Mouse (Mus musculus) lung, postnatal 0 days (tissue): ENCODE measurements around the gene Gm32717. TPM values are rescaled to one million over a fixed set of nuclear protein-coding genes. Genes with fewer than 3 reads are reported as not detected.
"Not testable (repeated sequence)": the region's sequence is repeated elsewhere in the genome, so short reads cannot be mapped to it uniquely, and the experiment has no call there.

ENCODE experiments used
- ATAC-seq: fragments of 200-750 bp; cut with Nextera tagmentation; 2 replicates; pipeline ENCODE4 v1.8.0; 2017; ENCODE audit warnings: moderate library complexity
- DNase-seq: peaks from one replicate; pipeline ENCODE4 v3.0.0-alpha.2; 2016; ENCODE audit warnings: low spot score
- H3K27ac ChIP-seq: fragments of 300-500 bp; sonication (generic); 2 replicates; pipeline ENCODE4 v1.5.1; 2014; ENCODE audit warnings: antibody characterized with exemption, mild to moderate bottlenecking, low read length, mixed read lengths
- H3K27me3 ChIP-seq: fragments of 300-500 bp; sonication (generic); replicated peaks from 2 replicates; pipeline ENCODE4 v1.6.1; 2014; ENCODE audit warnings: low read length, mixed read lengths; ENCODE audit not compliant: insufficient read depth
- H3K36me3 ChIP-seq: fragments of 300-500 bp; sonication (generic); 2 replicates; pipeline ENCODE4 v1.6.1; 2014; ENCODE audit warnings: low read length, mixed read lengths; ENCODE audit not compliant: insufficient read depth
- H3K4me1 ChIP-seq: fragments of 300-500 bp; sonication (generic); 2 replicates; pipeline ENCODE4 v1.6.1; 2014; ENCODE audit warnings: antibody characterized with exemption, low read depth, low read length, mixed read lengths; ENCODE audit not compliant: insufficient read depth
- H3K4me2 ChIP-seq: fragments of 300-500 bp; sonication (generic); replicated peaks from 2 replicates; pipeline ENCODE4 v1.6.1; 2014; ENCODE audit warnings: low read depth, mild to moderate bottlenecking, low read length, moderate library complexity, mixed read lengths
- H3K4me3 ChIP-seq: fragments of 300-500 bp; sonication (generic); 2 replicates; pipeline ENCODE4 v1.5.1; 2014; ENCODE audit warnings: low read depth, low read length
- H3K9ac ChIP-seq: fragments of 300-500 bp; sonication (generic); replicated peaks from 2 replicates; pipeline ENCODE4 v1.6.1; 2014; ENCODE audit warnings: low read depth, mild to moderate bottlenecking
- H3K9me3 ChIP-seq: fragments of 300-500 bp; sonication (generic); 2 replicates; pipeline ENCODE4 v1.6.1; 2016; ENCODE audit warnings: low read length, mixed read lengths
- WGBS: fragments of 180-500 bp; shearing (Covaris S2); extraction: QIAGEN DNeasy Blood & Tissue Kit; methylation state at CpG from one replicate; pipeline ENCODE4 v1.1.7; 2014; 5-methylcytosine and 5-hydroxymethylcytosine counted together
- polyA plus RNA-seq: library from polyadenylated mRNA; unstranded; fragments of >200 nt; fragmentation: Nextera tagmentation; extraction: Ambion mirVana; gene quantifications from 2 replicates; pipeline ENCODE4 v1.2.1, GENCODE M21; 2015

Gene Gm32717
- polyA plus RNA-seq, result not detected in 2 replicates

DNA sequence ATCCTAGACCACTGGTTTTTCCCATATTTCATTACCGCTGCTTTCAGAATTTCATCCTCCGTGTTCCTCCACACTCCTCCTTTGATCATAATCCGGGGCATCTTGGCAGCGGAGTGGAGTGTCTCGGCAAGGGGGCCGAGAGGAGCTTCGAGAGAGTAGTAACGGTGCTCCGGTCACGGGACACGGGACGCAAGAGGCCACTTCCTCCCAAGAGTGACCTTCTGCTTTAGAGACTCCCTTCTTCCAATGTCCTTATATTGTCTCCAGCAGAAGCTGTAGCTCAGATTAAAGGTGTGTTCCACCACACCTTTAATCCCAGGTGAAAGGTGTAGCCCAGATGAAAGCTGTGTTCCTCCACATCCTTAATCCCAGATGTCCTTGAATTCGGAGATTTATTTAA lies at the start of gene Gm32717:
TSS of gene Gm32717 (minus strand) at position 101 of the 400 bp plus-strand sequence.
- not testable (repeated sequence) for DNase-seq, H3K9me3 ChIP-seq, H3K4me2 ChIP-seq, ATAC-seq, H3K27ac ChIP-seq, H3K4me1 ChIP-seq, H3K36me3 ChIP-seq, H3K27me3 ChIP-seq, H3K9ac ChIP-seq, H3K4me3 ChIP-seq
- no CpG with 5 or more reads among the region's 13 CpGs for WGBS

DNA sequence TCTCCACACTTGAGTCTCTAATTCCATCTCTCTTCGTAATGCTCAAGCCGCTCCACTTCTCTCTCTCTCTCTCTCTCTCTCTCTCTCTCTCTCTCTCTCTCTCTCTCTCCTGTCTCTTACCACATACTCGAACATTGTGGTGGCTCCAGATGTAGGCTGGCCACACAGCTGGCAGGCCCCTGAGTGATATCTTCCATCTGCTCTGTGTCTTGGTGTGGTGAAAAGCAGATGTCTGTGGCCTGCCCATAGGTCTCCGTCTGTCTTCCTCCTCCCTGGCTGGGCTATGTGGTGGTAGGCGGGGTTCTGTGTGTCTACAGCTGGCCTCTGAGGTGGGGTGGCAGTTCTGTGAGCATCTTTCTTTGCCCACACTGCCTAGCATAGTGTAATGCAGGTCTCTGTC lies 42.4 kb upstream of the Gm32717 start:
- ATAC-seq, H3K9me3 ChIP-seq, DNase-seq, H3K4me2 ChIP-seq, H3K9ac ChIP-seq, H3K36me3 ChIP-seq, H3K4me3 ChIP-seq, H3K4me1 ChIP-seq, H3K27ac ChIP-seq, H3K27me3 ChIP-seq: not testable (repeated sequence)
- 81% methylated on average over 2 of the region's 5 CpGs for WGBS

DNA sequence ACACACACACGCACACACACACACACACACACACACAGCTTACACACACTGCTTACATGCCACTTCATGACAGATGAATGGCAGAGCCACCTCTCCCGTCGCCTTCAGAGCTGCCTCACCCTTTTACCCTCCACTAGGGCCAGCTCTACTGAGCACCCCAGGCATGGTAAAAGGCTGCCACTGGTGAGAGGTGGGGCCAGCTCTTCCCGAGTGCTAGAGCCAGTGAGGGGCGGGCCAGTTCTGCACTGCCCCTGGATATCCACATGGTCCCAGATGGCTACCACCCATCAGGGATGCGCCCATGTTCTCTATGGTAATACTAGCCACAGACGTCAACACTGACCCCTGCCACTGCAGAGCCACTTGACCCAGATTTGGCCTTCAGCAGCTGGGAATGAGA lies 42.0 kb upstream of the Gm32717 start:
- not testable (repeated sequence) for H3K4me2 ChIP-seq, H3K4me3 ChIP-seq, DNase-seq, H3K4me1 ChIP-seq, H3K9me3 ChIP-seq, ATAC-seq, H3K27ac ChIP-seq, H3K36me3 ChIP-seq, H3K27me3 ChIP-seq, H3K9ac ChIP-seq
- WGBS, result 57% methylated on average over 7 of the region's 7 CpGs

DNA sequence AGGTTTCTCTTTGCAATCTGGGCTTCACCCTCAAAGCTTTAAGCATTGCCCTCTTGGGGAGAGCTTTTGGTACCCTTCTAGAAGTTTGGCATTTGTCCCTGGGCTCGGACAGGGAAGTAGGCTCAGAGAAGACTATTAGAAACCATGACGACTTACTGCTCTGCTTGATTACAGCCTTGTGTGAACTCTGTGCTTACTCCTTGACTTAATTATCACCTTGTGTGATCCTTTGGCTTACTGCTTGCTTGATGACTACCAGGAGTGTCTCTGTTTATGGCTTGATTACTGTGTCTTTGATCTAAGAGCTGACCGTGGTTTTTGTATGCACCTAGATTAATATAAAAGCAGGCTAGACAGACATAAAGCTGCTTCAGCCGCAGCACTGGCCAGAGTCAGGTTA lies 37.5 kb upstream of the Gm32717 start:
- not testable (repeated sequence) for ATAC-seq, DNase-seq, H3K27ac ChIP-seq, H3K9me3 ChIP-seq, H3K9ac ChIP-seq, H3K27me3 ChIP-seq, H3K4me3 ChIP-seq, H3K36me3 ChIP-seq, H3K4me2 ChIP-seq, H3K4me1 ChIP-seq
- no CpG with 5 or more reads among the region's 4 CpGs for WGBS

DNA sequence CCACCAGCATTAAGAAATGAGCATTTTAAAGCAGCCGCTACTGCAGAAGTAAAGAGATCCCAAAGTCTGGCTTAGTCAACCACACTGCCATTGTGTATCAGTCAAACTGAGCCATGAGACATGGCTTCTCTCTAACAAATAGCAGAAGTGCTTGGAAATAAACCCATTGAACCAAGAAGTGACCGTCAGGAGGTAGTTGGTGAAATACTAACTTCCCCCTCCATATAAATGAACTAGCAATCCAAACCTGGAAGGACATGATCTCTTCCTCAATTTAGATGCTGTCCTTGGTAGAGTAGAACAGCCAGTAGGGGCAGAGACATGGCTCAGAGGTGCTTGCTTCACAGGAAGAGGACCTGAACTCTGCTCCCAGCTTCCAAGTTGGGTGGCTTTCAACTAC lies 30.8 kb upstream of the Gm32717 start:
- DNase-seq, ATAC-seq, H3K27me3 ChIP-seq, H3K36me3 ChIP-seq, H3K4me1 ChIP-seq, H3K9me3 ChIP-seq, H3K27ac ChIP-seq, H3K4me2 ChIP-seq, H3K4me3 ChIP-seq, H3K9ac ChIP-seq: not testable (repeated sequence)
- no CpG with 5 or more reads among the region's 2 CpGs for WGBS

DNA sequence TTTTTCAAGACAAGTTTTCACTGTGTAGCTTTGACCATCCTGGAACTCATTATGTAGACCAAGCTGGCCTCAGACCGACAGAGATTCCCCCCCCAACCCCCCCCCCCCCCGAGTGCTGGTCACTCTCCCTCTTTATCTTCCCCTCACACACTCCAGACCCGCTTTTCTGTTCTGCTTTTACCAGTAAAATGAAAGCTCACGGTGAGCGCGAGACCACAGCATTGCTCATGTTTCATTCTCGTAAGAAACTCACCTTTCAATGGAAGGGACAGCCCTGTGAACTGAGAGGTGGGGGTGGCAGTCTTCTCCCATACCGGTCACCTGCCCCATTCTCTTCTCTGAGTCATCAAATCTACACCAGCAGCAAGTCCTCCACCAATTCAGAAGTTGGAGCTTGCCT lies 28.2 kb upstream of the Gm32717 start:
- not testable (repeated sequence) for H3K4me1 ChIP-seq, H3K9me3 ChIP-seq, DNase-seq, H3K36me3 ChIP-seq, H3K27ac ChIP-seq, H3K4me2 ChIP-seq, H3K9ac ChIP-seq, H3K27me3 ChIP-seq, ATAC-seq, H3K4me3 ChIP-seq
- no CpG with 5 or more reads among the region's 8 CpGs for WGBS

DNA sequence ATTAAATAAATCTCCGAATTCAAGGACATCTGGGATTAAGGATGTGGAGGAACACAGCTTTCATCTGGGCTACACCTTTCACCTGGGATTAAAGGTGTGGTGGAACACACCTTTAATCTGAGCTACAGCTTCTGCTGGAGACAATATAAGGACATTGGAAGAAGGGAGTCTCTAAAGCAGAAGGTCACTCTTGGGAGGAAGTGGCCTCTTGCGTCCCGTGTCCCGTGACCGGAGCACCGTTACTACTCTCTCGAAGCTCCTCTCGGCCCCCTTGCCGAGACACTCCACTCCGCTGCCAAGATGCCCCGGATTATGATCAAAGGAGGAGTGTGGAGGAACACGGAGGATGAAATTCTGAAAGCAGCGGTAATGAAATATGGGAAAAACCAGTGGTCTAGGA lies 17.8 kb upstream of the Gm32717 start, which contains the start of gene Gm32802:
TSS of gene Gm32802 (plus strand) at position 301 of the 400 bp plus-strand sequence.
- not testable (repeated sequence) for H3K4me1 ChIP-seq, H3K27me3 ChIP-seq, H3K27ac ChIP-seq, DNase-seq, H3K9ac ChIP-seq, ATAC-seq, H3K9me3 ChIP-seq, H3K4me3 ChIP-seq, H3K4me2 ChIP-seq, H3K36me3 ChIP-seq
- WGBS, result no CpG with 5 or more reads among the region's 13 CpGs
